Mouse (Mus musculus): ENCODE data around the gene Mxd4. TPM values are rescaled to one million over a fixed set of nuclear protein-coding genes. Genes with fewer than 3 reads are reported as not detected.

Mxd4 gene
- polyA plus RNA-seq, 1 experiment, result 78.7 TPM

DNA sequence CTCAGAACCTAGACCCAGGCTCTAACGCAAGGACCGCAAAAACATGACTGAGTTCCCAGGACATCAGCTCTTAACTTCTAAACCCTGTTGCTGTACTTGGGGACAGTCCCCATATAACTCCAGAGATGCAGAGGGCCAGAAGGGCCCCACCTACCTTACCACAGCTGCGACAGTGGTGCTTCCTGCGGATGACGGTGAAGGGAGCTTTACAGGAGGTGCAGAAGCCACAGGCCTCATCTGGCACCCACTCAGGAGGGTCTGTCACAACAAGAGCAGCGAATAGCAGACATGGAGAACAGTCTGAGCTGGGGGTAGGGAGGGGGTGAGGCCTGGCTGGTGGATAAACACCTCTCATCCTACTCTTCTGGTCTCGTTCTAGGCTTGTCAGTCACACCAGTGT is 8.9 kb upstream of the Mxd4 start:
- no peak for DNase-seq (ENCODE audit: low spot score)

- DNase-seq (ENCODE audit: low spot score), result no peak
Measured at GRCm38 (mm10) chr5:34195786-34196185, 8.3 kb upstream of the Mxd4 start.

- DNase-seq (ENCODE audit: low spot score), result no peak
Measured at GRCm38 (mm10) chr5:34194975-34195662, 7.6 kb upstream of the Mxd4 start.

DNA sequence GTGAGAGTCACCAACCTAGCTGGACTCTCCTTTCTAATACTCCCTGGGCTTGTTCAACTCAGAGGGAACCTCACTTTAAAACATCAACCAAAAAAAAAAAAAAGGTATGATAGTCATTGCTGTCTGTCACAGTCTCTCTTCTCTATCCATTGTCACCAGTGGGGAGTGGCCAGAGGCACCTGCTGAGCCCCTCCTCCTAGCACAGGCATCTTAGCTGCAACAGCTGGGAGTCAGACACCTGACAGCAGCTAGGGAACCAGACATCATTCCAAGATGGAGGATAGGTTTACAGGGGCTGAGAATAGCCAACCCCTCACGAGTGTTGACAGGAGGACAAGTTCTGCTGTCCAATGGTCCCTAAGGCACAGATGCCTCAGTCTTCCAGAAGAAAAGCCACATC is 6.9 kb upstream of the Mxd4 start:
- DNase-seq (ENCODE audit: low spot score), result no peak

GRCm38 (mm10) chr5:34191843-34192242 is 4.3 kb upstream of the Mxd4 start:
- no peak for DNase-seq (ENCODE audit: low spot score)

- no peak for DNase-seq (ENCODE audit: low spot score)
Measured at GRCm38 (mm10) chr5:34191021-34191420, 3.5 kb upstream of the Mxd4 start.

DNA sequence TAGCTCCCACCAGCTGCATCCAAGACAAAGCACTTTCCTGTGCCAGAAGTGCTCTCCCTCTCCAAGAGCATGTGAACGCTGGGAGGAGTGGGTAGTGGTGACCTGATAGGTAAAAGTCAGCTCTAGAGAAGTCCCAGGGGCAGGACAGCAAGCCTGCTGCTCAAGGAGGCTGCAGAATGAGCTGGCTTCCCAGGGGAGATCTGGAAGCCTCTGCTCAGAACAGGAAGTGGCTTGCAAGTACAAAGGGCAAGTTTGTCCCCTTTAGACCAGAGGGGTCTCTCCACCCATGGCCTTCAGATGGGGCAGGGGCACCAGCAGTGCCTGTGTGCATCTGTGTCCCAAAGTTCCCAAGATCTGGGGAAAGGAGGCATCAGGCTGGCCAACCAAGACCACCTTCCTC is 2.0 kb upstream of the Mxd4 start:
- DNase-seq (ENCODE audit: low spot score), result no peak

- no peak for DNase-seq (ENCODE audit: low spot score)
Measured at GRCm38 (mm10) chr5:34188856-34189255, 1.3 kb upstream of the Mxd4 start.

DNA sequence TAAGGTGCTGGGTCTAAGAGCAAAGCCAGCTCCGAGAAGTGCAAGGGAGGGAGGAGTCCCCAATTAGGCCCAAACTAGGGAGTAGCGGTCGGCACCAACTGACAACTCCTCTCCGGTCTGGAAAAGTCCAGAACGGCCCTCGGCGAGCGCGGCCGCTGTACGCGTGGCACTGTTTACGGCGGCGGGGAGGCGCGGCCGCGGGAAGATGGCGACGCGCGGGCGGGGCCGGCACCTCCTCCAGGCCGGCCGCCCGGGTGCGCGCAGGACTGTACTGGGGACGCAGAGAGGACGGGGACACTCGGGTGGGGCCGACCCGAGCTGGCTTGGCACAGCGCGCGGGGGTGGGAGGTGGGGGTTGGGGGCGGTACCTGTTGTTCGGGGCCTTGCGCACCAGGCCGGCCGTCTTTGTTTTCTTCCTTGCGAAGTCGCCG is 544 bp downstream of the Mxd4 start:
- DNase-seq (ENCODE audit: low spot score), result peak; percentile 57

- DNase-seq (ENCODE audit: low spot score), result peak; percentile 28
Measured at GRCm38 (mm10) chr5:34186391-34186790, 1.1 kb downstream of the Mxd4 start.

- DNase-seq (ENCODE audit: low spot score), result peak; percentile 16
Measured at GRCm38 (mm10) chr5:34185791-34186190, 1.7 kb downstream of the Mxd4 start.

DNA sequence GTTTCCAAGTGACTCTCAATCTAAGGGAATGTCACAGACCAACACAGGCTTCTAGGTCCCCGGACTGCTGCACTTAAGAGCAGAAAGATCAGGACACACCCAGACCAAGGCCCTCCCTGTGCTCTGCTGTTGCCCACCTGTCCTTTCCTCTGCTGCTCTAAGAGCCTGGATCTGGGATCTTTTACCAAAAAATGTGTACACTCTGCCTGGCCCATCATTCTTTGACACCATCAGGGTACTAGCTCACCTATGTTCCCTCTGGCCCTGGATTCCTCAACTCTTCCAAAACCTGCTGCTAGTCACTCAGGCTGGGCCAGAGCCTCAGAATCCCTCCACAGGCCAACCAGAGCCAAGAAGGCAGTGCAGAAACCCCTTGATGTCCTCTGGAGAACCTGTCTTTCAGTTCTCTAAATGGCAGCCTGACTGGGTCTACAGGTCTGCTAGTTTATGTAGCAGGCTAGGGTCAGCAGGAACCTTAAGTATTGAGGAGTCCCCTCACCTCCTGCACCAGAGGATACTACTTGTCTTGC is 2.4 kb downstream of the Mxd4 start:
- DNase-seq (ENCODE audit: low spot score), result peak; percentile 18

- peak; percentile 19 for DNase-seq (ENCODE audit: low spot score)
Measured at GRCm38 (mm10) chr5:34183976-34184375, 3.5 kb downstream of the Mxd4 start.

DNA sequence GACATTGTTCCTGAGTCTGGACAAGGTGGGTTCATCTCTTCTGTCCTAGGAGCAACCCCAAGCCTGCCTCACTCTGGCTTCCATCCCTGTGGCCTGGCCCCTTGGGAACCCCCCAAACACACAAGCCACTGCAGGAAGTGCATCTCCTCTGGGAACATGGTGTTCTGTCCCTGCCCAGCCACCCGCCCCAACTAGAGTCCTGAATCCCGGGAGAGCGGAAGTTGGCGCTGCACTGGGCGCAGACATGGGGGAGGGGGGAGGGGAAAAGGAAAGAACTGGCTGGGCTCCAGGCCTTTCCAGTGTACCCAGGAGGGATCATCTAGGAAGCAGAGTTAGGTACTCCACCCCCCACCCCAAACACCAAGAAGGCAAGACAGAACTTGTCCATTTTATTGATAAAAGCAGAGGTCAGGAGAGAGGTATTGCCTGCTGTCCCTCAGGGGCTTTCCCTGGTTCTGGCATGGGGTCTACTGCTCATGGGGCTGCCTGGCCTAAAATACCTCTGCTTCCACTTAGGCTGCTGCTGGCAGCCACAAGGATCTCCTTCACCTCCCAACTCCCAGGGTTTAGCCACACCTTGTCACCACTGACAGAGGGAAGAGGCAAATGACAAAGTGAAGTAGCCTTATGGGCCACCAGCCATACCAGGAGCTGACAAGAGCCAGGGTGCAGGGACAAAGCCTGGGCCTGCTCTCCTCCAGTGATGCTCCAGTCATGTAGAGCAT is 4.2 kb downstream of the Mxd4 start:
- no peak for DNase-seq (ENCODE audit: low spot score)

DNA sequence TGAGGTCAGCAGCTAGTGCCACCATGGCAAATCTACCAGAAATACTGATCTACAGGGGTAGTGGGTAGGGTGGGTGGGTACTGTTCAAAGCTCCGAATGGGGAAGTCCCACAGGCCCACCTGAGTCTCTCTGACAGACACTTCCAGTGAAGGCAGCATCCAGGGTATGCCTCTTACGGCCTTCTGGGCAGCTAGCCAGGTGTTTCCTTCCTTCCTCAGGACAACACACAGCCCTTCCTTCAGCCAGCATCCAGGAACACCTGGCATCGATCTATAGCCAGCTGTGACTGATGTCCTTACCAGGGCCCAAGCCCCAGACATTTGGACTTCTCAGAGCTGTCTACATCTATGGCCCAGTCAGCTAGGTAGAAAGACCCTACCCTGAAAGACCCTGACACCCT is 5.0 kb downstream of the Mxd4 start:
- DNase-seq (ENCODE audit: low spot score), result no peak

DNA sequence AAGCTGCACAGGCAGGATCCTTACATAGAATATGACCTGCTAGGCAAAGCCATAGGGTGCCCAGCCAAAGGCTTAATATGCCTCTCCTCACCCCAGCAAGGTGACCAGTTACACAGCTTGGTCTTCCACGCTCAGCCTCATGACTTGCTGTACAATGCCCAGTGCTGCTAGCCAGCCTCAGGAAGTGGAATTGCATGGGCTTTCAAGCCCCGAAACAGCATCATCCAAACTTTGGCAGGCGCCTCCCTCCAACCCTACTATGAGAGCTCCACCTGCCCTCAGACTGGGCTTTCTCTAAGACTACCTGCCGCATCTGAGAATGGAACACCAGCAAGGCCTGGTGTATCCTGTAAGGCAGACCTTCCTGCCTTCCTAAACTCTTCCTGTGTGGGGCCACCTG is 9.7 kb downstream of the Mxd4 start:
- DNase-seq (ENCODE audit: low spot score), result no peak

DNA sequence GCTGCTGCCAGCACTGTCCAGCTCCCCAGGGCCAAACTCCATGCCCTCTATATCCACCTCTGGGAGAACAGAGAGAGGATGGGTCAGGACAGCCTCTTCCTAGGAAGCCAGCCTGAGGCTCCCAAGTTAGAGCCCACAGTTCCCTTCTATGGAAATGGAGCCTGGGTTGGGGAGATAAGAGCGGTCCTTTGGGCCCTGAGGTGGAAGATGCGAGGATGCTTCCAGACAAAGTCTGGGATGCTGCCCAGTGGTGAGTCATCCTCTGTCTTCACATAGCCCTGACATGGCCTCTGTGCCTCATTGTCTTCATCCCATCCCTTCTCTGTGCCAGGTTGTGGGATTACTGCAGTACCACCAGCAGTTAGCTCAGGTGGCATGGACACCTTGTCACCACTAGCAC is 10.4 kb downstream of the Mxd4 start:
- DNase-seq (ENCODE audit: low spot score), result peak; percentile 18

DNA sequence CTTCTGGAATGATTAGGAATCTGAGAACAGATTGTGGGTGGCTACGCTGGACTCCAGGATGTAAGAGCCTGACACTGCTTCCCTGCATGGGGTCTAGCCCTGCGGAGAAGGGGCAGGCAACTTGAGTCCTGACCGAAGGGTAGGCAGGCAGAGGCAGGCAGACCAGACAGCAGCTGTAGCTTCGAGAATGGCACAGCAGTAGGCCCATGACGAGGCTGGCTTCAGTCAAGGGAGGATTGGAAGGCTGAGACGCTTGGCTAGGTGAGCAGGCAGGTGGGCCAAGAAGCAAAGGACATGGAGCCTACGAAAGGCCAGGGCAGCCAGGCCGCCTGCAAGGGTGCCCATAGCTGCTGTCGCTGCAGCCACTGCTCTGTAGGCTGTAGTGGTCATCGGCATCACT is 10.8 kb downstream of the Mxd4 start:
- peak; percentile 22 for DNase-seq (ENCODE audit: low spot score)

DNA sequence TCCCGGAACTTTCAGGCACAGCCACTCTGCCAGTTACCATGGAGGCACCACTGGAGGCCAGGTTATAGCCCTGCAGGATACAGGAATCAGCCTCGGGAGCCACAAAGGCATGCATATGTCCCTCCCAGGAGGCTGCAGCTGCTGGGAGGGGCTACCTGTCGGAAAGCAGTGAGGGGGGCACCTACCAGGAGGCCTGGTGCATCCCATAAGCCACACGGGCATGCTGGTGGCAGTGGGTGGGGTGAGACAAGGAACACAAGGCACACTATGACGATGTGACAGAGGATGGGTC is 12.2 kb downstream of the Mxd4 start:
- no peak for DNase-seq (ENCODE audit: low spot score)

- DNase-seq (ENCODE audit: low spot score), result no peak
Measured at GRCm38 (mm10) chr5:34174550-34175402, 12.7 kb downstream of the Mxd4 start.

DNA sequence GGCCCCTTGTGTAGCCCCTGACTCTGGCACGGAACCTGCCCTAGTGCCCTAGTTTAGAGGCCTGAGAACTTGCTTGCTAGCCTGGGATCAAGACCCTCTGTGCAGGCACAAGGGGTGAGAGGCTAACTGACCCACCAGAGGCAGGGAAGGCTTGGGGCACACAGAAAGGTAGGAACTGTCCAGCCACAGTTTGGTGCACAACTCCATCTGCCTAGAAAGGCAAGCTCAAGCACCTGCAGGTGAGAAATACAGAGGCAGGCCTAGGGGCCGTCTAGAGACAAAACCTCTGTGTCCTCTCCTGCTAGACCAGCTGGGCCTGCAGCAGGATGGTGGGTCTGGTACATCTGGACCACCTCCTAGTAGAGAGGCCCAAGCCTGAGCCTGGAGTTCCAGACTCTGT is 13.5 kb downstream of the Mxd4 start:
- DNase-seq (ENCODE audit: low spot score), result no peak

DNA sequence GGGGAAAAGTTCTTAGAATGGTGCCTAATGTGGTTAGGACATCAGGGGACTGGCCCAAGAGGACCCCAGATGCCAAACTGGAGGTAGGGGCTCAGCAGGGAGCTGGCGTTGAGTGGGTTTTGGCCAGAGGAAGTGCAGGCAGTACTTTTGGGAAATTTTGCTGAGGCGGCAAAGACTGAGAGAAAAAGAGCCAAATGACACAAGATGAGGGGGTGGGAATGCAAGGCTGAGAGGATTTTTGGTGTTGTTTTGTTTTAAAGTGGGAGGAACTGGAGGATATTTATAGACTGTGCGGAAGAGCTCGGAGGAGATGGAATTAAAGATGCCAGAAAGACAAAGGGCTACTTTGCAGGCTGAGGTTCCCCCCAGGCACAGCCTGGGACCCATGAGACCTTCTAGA is 16.8 kb downstream of the Mxd4 start:
- DNase-seq (ENCODE audit: low spot score), result no peak

- no peak for DNase-seq (ENCODE audit: low spot score)
Measured at GRCm38 (mm10) chr5:34169954-34170353, 17.6 kb downstream of the Mxd4 start.
